Mouse (Mus musculus): Measurements from ENCODE around the gene Afm.

DNA sequence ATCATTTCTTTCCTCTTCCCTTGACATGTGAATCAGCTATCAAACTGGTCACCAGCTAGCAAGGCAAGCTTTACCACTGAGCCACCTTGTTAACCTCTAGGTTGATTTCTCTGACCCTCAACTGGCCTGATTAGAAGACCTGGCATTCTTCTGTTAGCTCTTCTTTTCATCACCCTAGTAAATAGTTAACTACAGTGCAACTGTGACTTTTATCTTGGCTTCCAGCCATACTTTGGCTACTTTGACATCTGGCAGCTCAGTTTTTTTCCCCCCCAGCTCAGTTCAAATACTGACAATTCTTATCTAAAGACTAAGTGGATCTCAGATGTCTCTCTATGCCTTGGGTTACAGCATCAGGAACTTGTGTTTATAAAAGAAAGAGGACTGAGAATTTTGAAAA is 49.6 kb downstream of the Afm start:
- TF ChIP-seq EP300 (IDR thresholded peaks at IDR 0.05; ENCODE audit: insufficient read depth, low read depth, low read length) = no peak
- no peak for TF ChIP-seq CTCF (IDR thresholded peaks at IDR 0.05; ENCODE audit: low read depth, low read length)
